Mouse (Mus musculus): Measurements from ENCODE around the gene Brd3.
A peak's percentile ranks its signal among the peaks of the same experiment; 100 is the strongest.
"Not testable (repeated sequence)": the region's sequence is repeated elsewhere in the genome, so short reads cannot be mapped to it uniquely, and the experiment has no call there.

Gene Brd3

DNA sequence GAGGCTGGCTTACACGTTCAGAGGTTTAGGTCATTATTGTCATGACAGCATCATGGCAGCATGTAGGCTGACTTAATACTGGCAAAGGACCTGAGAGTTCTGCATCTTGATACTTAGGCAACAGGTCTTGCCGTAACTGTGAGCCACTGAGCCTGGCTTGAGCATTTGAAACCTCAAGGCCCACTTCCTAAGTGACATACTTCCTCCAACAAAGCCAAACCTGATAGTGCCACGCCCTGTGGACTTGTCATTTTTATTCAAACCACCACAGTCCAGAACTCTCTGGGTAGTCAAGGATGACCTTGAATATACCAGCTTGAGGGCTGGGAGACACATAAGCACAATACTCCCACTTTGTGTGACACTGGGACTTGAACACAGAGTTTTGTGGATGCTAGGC, 5.4 kb upstream of the Brd3 start:
- no peak for DNase-seq (ENCODE audit: low spot score in 2 of 2)

DNA sequence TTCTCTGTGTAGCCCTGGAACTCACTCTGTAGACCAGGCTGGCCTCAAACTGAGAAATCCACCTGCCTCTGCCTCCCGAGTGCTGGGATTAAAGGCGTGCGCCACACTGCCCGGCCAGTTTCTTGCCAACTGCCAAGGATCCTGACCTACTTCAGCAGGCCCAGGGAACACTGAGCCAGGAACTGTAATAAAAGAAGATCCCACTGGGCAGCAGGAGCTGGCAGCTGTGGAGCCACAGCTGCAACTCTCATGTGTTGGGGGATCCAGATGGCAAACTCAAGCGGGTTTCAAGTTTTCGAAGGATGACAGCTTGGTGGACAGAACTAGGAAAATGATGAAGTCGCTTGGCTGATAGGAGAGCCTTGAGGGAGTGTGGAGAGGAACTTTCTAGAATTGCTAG, 3.2 kb upstream of the Brd3 start:
- no peak for DNase-seq (ENCODE audit: low spot score in 2 of 2)

DNA sequence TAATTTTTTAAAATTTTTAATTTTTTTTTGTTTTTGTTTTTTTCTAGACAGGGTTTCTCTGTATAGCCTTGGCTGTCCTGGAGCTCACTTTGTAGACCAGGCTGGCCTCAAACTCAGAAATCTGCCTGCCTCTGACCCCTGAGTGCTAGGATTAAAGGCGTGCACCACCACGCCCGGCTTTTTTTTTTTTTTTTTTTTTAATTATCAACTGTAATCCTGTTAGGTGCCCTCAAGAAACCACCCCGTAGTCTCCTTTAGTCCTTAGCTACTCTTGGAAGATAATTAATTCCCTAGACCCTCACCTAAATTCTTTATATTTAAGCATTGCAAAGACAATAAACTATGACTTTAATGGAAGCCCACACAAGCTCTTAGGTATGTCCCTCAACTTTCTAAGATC, 804 bp downstream of the Brd3 start:
- DNase-seq (ENCODE audit: low spot score in 2 of 2) = not testable (repeated sequence)

DNA sequence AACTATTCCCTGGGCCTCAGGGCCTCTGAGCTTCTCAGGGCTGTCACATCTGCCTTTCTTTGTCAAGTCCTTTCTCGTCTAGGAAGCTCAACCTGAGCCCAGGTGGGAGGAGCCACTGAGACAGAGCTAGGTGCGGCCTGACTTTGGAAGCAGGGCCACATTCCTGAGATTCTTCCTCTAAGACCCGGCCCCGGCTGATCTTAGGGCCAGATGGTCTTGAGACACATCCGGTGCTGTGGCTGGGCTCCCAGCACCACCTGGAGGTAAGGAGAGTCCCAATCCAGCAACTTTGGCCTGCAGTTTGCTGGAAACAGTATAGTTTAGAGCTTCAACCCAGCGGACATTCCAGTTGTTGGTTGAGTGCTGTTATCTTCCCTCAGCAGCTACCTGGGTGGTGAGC, 1.9 kb downstream of the Brd3 start:
- DNase-seq (ENCODE audit: low spot score in 2 of 2) = no peak

DNA sequence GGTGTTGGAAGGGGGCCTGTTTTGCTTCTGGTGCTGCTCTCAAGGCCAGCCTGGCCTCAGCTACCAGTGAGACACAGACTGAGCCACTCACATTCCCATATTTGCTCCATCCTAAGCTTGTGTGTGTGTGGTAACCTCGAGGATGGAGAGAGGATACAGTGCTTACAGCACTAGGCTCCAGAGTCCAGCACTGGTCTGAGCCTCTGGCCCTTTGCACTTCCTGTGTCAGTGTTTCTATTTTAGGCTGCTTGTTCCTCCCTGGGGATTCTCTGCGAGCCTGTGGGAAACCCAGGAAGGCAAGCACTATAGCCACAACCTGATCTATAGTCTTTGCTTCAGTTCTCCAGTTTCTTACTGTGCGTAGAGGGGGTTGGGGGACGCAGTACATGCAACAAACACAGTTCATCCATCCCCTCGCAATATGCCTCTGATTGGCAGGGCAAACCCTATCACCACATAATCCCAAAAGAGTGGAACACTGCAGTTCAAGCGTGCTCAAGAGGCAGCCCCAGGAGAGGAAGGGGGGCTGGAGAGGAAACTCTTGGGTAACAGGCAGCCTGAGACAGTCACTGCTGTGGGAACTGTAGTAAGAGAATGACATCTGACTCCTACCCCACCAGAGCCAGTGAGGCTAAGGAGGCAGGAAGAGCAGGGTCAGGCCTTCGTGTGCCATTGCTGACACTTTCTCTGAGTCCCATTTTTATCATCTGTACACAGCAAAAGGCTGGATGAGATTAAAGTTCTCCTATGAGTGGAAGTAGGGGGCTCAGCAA, 3.2 kb downstream of the Brd3 start:
- DNase-seq (ENCODE audit: low spot score in 2 of 2) = no peak

DNA sequence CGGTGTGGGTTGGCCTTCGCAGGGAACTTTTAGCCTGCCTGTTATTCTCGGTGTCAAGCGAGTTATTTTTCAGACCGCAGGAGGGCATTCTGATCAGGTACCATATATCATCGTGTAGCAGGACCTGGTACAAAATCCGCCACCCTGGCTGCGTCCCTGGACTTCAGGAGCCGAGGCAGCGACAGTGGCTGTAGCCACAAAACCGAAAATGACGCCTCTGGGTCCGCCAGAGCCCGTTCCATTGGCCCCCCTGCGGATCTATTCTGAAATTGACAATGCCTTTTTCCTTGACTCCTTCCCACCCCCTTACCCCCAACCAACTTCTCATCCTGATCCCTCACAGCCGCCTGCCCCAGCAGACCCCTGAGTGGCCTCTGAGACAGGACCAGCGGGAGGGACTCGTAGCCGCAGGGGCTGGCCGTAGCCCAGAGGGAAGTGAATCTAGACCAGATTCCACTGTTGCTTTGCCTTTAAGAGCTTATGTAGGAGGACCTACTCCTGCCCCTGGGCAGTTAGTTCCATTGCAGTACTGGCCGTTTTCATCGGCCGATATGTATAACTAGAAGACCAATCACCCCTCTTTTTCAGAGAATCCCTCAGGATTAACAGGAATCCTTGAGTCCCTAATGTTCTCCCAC, 11.0 kb downstream of the Brd3 start:
- DNase-seq (ENCODE audit: low spot score in 2 of 2) = no peak

DNA sequence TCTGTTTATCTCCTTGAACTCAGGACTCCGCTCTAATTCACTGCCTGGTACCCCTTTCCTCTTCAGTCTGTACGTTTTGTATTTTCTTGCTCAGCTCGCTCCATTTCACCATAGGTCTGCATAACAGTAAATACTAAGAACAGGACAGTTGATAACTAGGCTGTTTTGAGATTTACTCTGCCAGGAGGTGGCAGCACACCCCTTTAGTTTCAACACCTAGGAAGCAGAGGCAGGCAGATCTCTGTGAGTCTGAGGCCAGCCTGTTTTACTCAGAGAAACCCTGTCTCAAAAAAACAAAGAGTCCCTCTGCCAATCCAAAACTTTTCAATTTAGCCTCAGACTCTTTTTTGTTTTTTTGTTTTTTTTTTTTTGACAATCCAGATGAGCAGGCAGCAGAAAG, 13.5 kb downstream of the Brd3 start:
- no peak for DNase-seq (ENCODE audit: low spot score in 2 of 2)

DNA sequence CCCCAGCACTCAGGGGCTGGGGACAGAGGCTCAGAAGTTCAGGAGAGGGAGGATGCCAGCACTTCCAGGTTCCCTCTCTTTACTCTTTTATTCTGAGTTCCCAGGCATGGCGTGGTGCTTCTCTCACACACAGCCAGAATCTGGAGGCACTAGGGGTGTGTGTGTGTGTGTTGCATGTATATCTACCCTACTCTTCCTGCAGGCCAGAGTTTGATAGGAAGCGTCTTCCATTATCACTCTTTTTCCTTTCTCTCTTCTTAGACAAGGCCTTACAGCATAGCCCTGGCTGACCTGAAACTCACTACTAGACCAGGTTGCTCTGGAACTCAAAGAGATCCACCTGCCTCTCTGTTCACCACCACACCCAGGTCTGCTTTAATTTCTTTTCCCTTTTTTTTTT, 16.5 kb downstream of the Brd3 start:
- no peak for DNase-seq (ENCODE audit: low spot score in 2 of 2)

DNA sequence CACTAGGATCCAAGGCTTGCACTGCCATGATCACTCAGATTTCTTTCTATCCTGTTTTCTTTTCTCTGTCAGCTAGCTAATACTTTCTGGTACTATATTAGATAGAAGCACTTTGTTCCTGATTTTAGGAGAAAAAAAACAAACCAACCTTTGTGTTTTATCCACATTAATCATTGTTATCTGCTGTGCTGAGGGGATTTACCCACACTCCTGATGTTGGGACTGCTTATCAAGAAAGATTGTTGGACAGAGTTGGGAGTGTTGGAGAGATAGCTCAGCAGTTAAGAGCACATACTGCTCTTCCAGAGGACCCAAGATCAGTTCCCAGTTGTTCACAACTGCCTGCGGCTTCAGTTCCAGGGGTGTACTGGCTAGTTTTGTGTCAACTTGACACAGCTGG, 19.1 kb downstream of the Brd3 start:
- DNase-seq (ENCODE audit: low spot score in 2 of 2) = no peak

DNA sequence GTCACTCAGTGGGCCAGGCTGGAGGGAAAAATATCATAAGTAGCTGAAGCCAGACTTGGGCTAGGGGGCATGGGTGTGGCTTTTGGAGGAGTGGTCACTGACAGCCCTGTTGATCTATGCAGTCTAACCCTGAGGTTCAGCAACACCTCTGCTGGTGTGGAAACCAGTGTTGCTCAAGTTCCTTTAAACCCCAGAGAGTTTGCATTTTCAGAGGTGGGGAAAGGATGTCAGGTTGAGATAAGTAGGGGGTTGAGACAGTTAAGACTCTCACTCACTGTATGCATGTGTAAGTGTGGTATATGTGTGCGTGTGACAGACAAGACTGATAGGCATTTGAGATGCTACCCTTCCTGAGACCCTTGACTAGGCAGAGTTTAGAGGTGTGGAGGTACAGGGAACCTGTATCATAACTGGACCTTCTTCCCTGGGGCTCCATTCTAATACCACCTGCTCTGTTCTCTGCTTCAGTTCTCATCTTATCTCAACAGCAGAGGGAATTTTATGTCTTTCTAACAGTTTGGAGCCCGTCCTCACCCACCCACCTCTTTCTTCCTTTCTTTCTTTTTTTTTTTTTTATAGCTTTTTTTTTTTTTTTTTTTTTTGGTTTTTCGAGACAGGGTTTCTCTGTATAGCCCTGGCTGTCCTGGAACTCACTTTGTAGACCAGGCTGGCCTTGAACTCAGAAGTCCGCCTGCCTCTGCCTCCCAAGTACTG, 20.0 kb downstream of the Brd3 start:
- no peak for DNase-seq (ENCODE audit: low spot score in 2 of 2)

DNA sequence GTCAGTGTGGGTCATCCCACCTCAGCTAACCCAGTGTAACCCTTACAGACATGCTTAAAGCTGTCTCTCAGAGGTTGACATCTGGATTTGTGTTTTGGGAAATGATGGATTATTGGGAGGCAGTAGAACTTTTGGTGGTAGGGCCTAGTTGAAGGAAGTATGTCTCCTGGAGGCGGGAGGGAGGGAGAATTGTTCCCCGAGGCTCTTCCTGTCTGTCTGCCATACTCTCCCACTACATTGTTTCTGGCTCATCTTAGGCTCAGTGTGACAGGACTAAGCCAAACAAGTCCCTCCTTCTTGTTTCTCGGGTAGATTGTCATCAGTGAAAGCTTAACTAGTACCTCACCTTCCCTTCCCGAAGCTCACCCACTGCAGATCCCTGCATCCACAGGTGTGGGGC, 20.7 kb downstream of the Brd3 start:
- no peak for DNase-seq (ENCODE audit: low spot score in 2 of 2)

DNA sequence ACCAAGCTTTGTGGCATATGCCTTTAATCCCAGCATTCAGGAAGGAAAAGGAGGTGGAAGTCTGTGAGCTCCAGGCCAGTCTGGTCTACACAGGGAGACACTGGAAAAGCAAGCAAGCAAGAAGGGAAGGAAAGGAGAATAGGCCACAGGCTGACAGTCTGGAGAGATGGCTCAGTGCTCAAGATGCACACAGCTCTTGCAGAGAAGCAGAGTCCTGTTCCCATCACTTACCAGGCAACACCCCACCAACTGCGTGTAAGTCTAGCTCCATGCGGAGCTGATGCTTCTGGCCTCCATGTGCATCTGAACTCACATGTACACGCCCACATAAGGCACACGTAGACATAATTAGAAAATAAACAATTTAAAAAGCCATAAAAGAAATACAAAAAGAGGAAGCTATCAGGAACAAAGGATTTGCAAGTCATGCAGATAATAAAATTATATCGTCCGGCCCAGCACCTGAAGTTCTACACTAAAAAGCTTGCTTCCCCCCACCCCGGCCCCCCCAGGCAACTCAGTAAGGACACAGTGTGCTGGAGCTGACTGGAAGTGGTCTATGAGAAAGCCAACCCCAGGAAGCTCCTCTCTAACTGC, 25.1 kb downstream of the Brd3 start:
- DNase-seq (ENCODE audit: low spot score in 2 of 2) = no peak

DNA sequence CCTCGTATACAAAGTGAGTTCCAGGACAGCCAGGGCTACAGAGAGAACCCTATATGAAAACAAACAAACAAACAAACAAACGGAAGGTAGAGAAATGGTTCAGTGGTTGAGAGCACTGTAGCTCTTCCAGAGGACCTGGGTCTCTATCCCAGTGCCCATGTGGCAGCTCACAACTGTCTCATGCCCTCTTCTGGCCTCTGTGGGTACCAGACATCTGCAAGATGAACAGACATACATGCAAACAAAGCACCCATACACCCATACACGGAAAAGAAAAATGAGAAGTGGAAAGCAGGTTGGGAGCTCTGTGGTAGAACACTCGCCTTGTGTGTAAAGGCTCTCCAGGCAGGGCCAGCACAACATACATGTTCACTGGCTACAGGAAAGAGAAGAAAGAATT, 27.1 kb downstream of the Brd3 start:
- no peak for DNase-seq (ENCODE audit: low spot score in 2 of 2)

DNA sequence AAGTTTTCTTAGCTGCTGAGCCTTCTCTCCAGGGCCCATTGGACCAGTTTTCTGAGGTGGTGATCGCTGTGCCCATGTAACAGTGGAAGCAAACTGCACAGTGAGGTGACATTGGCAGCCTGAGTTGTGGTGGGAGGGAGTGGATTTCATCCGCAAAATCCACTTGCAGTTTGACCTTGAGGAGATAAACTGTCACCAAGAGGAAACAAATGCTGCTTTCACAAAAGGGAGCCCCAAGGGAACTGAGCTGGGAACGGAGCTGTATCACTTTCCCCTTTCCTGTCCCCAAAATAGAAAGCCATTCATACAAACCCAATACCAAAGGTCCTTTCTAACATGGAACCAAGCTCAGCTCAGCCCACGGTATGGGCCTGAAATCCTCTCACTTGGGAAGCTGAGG, 27.6 kb downstream of the Brd3 start:
- DNase-seq (ENCODE audit: low spot score in 2 of 2) = no peak

DNA sequence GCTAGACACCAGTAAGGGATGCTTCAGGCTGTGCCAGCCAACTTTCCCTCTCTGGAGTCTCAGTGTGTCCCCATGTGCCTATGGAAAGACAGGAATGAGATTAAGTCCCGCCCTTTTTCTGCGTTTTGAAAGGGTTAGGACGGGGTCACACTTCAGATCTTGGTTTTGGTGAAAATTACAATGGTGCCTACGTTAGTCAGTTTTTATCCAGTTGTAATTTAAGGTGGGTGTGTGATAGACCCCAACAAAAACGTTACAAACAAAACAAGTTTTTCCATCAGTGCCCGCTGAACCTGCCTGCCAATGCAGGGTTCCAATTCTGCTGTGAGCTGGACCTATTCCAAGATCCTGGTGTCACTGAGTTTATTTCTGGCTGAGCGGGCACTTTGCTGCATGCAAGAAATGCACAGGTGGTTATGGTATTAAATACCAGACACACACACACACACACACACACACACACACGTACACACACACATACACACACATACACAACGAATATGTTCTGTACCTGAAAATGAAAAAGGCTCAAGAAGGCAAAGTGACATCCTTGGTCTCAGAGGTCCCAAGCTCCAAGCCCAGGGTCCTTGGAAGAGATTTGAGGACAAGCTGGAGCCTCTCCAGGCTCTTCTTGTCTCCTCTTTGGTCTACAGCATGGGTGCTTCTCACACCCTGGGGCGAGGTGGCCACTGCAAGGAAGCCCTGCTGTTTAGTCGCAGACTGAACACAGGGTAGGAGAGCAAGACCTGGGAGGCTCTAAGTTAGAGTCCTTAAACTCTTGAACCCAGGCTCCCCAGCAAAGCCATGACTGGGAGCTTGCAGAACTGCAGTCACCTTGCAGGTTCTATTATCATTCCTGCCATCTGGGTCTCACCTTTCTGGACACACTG, 30.9 kb downstream of the Brd3 start:
- DNase-seq (ENCODE audit: low spot score in 2 of 2) = no peak

DNA sequence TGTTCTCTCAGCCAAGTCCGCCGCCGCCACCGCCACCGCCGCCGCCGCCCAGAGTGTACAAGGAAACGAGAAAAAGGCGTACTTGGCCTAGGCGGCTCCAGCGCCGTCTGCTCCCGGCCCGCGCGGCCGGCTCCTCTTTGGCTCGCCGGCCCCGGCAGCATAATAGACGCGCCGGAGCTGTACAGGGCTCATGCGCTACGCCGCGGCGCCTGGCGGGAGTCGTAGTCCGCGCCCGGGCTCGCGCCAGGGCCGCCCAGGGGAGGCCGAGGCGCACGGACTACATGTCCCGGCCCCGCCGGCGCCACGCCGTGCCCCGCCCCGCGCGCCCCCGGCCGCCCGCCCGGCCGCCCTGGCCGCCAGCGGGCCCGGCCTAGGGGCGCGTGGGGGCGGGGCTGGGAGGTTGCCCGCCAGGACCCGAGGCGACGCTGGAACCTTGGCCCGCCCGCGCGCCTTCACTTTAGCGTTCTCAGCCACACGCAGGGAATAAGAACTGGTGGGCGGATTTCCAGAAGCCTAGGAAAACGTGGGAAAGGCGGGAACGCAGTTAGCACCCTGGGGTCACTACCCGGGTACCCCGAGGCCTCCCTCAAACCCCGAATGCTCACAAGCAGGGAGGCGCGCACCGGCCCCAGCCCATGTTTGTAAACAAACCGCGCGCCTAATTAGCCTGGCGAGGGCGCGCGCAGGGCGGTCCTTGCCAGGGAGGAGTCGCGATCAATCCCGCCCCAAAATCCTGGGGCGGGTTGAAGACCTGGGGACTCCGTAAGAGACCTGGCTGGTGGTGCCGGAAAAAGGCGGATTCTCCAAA, 31.8 kb downstream of the Brd3 start:
- peak; percentile 88 to 94 for DNase-seq (ENCODE audit: low spot score in 2 of 2)

DNA sequence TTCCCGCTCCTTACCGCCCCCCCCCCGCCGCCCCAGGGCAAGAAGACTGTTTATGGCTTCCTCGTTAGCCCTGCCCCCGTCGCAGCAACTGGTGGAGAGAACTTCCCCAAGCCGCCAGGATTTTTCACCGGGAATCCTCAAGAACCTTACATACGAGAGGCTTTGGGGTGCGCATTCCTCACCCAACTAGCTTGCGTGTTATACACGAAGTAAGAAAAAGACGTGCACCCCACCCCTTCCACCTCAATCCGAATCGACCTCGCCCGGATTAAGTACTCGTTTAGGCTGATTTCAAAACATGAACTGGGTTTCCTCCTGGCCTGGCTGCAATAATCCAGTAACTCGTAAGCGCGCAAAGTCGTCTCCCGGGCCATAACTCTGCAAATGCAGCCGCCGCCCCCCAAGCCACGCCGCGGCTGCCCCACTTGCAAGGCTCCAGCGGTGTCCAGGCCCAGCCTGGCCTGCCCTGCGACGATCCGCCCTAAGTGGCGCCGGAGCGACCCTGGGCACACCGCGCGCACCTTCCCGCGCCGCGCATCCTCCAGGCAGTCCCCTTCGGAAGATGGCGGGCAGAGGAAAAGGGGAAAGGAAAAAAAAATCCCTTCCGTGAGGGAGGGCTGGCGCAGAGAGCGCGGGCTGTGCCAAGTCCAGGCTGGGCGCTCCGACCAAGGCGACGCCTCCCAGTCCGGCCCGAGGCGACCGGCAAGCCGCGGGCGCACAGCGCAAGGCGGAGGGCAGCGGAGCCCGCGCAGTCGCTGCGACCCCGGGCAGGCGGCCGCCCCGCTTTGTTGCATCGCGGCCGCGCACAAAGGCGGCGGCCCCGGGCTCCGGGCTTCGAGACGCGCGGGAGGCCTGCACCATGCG, 32.6 kb downstream of the Brd3 start:
- DNase-seq (ENCODE audit: low spot score in 2 of 2) = no peak

DNA sequence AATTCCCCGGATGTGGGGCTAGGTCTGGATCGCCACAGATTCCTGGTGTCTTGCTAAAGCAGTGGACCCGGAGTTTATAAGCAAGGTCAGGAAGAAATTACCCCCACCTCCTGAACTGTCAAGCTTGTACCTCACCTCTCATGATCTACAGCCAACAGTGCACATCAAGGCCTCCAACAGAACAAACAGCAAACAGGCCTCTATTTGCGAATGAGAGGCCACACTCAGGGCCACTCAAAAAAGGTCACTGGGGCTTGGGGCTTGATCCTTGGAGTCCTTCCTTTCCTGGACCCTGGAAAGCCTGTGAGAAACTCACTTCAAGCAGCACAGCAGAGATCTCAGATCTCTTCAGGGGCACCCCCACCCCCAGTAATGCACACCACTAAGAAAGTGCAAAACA, 33.6 kb downstream of the Brd3 start:
- no peak for DNase-seq (ENCODE audit: low spot score in 2 of 2)

DNA sequence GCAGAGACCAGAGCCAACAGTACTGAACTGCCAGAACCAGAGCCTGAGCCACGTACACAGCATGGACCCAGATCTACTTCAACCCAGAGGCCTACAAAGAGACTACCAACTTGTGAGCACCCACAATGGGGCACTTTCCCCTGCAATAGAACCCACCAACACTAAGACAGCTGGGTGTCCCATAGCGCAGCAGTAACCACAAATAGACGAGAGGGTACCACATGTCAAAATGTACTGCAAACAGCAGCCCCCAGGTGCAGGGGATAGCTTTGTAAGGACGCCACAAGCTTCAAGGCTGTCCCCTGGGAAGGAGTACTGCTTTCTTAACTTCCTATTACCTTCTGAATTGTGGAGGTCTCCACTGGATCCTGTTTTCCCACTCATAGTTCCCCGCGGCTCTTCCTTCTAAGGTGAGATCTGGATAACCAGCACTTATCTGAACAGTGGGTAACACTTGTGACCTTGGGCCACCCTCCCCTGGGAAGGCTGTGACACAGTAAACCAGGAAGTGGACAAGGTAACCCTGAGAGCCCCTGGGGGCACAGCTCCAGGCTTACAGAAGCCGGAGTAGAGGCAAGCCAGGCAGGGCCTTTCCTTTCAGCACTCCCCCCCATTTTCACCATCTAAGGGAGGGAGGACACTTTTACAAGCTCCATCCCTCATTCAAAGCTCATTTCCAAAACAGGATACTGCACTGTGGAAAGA, 34.2 kb downstream of the Brd3 start:
- DNase-seq (ENCODE audit: low spot score in 2 of 2) = no peak

Measured in frontal cortex, postnatal 36 days (tissue).